Mouse (Mus musculus): Measurements from ENCODE around the gene Rxylt1.

The Rxylt1 gene

GRCm38 (mm10) chr10:122040372-122040771 lies 56.8 kb downstream of the Rxylt1 start:
- no peak for DNase-seq

- no peak for DNase-seq
Observed at GRCm38 (mm10) chr10:122039566-122039965, 57.6 kb downstream of the Rxylt1 start.

GRCm38 (mm10) chr10:122038554-122038953 lies 58.6 kb downstream of the Rxylt1 start:
- DNase-seq = no peak

- no peak for DNase-seq
Observed at GRCm38 (mm10) chr10:122033271-122033670, 63.9 kb downstream of the Rxylt1 start.

GRCm38 (mm10) chr10:122030420-122030819 lies 66.8 kb downstream of the Rxylt1 start:
- no peak for DNase-seq

GRCm38 (mm10) chr10:122029738-122030137 lies 67.4 kb downstream of the Rxylt1 start:
- no peak for DNase-seq
